Mouse (Mus musculus): ENCODE results near the gene Tcp11x2. TPM values are rescaled to one million over a fixed set of nuclear protein-coding genes. Genes with fewer than 3 reads are reported as not detected.
A peak's percentile ranks its signal among the peaks of the same experiment; 100 is the strongest.

Gene Tcp11x2
- not detected in 2 replicates for polyA plus RNA-seq (2012; rRNA removed)

- no peak for DNase-seq (ENCODE audit: low spot score)
Measured at GRCm38 (mm10) chrX:135693633-135694032, at the start of gene Tcp11x2. TSS of gene Tcp11x2 (minus strand) at chrX:135693790.

- no peak for DNase-seq (ENCODE audit: low spot score)
Measured at GRCm38 (mm10) chrX:135743056-135743355, 49.4 kb upstream of the Tcp11x2 start.

DNA sequence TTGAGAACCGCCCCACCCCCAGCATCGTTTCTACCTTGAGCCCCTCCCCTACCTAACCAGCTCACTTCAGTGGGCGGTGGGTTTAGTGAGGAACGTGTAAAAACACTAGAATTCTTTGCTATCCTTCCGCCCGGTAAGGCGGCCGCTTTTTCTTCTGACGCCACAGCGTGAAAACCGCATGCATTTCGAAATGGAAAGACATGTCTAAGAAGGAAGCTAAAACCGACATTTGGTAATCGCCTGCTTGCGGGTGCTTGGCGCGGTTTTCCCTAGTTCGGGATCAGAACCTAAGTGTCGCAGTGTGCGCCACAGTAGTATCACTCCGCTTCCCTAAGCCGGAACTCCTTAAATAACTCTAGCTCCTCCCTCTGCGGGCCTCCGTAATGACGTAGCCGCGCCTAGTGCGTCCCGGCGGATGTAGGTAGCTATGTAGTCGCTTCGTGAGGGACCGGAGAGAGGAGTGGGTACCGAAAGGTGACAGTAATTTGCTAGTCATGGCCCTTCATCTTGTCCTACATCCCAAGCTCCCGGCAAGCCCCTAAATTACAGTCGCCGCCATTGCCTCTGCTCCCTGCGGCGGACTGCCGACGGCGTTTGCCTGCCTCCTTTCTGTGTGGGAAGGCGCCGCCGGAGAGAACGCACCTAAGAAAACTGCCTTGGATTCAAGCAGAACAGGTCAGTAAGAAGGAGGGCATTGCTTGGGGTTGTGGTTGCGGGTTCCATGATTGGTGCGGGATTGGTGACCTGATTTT lies 48.9 kb upstream of the Tcp11x2 start, which contains the start of the genes Armcx5 and Gprasp1:
Gene Armcx5 (plus strand): TSS at position 430 of the 752 bp plus-strand sequence.
Gene Gprasp1 (plus strand): TSS at position 430 of the 752 bp plus-strand sequence.
- DNase-seq (ENCODE audit: low spot score) = peak; percentile 59

DNA sequence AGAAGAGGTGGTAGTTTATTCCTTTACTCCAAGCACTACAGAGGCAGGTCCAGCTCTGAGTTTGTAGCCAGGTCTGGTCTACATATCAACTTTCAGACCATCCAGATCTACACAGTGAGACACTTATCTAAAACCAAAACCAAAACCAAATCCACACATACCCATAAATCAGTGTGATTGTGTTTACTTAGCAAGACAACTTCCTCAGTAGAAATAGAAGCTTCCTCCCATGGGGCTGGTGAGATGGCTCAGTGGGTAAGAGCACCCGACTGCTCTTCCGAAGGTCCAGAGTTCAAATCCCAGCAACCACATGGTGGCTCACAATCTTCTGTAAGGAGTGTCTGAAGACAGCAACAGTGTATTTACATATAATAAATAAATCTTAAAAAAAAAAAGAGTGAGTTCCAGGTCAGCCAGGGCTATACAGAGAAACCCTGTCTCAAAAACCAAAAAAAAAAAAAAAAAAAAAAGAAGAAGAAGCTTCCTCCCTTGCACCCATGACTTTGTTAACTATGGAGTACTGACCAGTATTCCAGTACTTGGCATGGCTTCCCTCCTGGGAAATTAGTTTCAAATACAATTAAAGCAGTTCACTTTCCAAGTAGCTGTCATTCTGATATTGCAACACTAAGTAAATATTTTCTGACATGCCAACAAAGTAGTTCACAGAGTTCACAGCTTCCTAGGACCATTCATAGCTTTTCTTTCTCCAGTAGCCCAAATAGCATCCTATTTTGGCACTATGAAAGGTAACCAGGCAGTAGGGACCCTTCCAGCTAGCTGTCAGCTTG lies 45.3 kb upstream of the Tcp11x2 start:
- no peak for DNase-seq (ENCODE audit: low spot score)

DNA sequence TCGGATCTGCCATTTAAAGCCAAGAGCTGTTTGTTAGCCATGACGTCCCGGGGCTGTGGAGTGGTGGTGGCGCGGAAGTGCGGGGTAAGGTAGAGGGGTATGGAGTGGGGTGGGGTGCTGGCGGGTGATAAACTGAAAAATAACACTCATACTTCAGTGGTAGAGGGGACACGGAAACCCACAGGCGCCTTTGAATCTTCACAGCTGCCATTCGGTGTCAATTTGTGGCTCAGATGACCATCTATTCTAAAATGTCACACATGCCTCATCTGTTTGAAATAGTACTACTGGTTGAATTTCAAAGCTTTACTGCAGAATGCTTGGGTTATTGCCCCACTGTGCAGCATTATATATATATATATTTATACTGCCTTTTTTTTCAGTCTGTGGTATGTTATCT lies 31.6 kb upstream of the Tcp11x2 start, which contains the start of gene Tmsb15a:
Gene Tmsb15a (minus strand): TSS at position 101 of the 400 bp plus-strand sequence.
- DNase-seq (ENCODE audit: low spot score) = no peak

GRCm38 (mm10) chrX:135712845-135713244 lies 19.3 kb upstream of the Tcp11x2 start:
- no peak for DNase-seq (ENCODE audit: low spot score)

- DNase-seq (ENCODE audit: low spot score) = no peak
Measured at GRCm38 (mm10) chrX:135704349-135704748, 10.8 kb upstream of the Tcp11x2 start.

- DNase-seq (ENCODE audit: low spot score) = no peak
Measured at GRCm38 (mm10) chrX:135703111-135703510, 9.5 kb upstream of the Tcp11x2 start.

- DNase-seq (ENCODE audit: low spot score) = no peak
Measured at GRCm38 (mm10) chrX:135687802-135688201, 5.8 kb downstream of the Tcp11x2 start.

DNA sequence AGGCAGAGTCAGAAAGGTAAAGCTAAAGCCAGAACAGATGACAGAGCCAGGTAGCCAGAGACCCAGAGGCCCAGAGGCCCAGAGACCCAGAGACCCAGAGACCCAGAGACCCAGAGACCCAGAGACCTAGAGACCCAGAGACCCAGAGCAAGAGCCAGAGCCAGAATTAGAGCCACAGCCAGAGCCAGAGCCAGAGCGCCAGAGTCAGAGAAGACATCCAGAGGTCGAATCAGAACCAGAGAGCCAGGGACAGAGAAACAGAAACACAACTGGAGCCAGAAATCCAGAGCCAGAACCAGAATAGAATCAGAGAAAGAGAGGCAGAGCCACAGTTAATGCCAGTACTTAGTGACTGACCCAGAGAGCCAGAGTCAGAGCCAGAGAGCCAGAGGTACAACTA lies 11.7 kb downstream of the Tcp11x2 start:
- DNase-seq (ENCODE audit: low spot score) = no peak

- DNase-seq (ENCODE audit: low spot score) = no peak
Measured at GRCm38 (mm10) chrX:135652173-135652772, 41.3 kb downstream of the Tcp11x2 start.

DNA sequence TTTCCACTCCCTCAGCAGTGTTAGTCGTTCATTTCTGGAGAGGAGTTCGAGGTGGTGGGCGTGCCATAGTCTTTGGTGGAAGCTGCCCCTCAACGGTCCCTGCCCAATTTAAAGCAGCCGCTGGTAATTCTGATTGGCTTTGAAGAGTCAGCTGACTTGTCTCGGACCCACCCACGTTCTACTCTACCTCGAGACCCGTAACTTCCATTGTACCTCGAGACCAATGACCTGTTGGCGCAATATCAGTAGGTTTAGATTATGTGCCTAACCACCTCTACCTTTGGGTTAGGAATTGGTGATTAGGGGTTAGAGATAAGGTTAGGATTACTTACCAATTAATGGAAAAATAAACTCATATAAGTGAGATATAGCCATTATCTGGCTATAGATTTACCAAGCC lies 66.0 kb downstream of the Tcp11x2 start, which contains the start of gene Prame:
Gene Prame (minus strand): TSS at position 101 of the 400 bp plus-strand sequence.
- DNase-seq (ENCODE audit: low spot score) = no peak

Other genes starting within 250 kb of the Tcp11x2 start
- gene AV320801, start 199.2 kb downstream of the Tcp11x2 start, polyA plus RNA-seq (2012; rRNA removed) = not detected in 2 replicates
- gene Nxf7, start 95.0 kb downstream of the Tcp11x2 start, polyA plus RNA-seq (2012; rRNA removed) = 0.22 and 0.34 TPM in 2 replicates
- not detected in 2 replicates for gene Prame, start 66.1 kb downstream of the Tcp11x2 start, polyA plus RNA-seq (2012; rRNA removed)
- not detected in 2 replicates for gene Tmsb15a, start 31.5 kb upstream of the Tcp11x2 start, polyA plus RNA-seq (2012; rRNA removed)
- 8.1 and 8.6 TPM in 2 replicates for gene Armcx5, start 48.9 kb upstream of the Tcp11x2 start, polyA plus RNA-seq (2012; rRNA removed)
- 25.0 and 26.2 TPM in 2 replicates for gene Gprasp1, start 48.9 kb upstream of the Tcp11x2 start, polyA plus RNA-seq (2012; rRNA removed)
- 13.4 and 14.1 TPM in 2 replicates for gene Bhlhb9, start 103.8 kb upstream of the Tcp11x2 start, polyA plus RNA-seq (2012; rRNA removed)
- gene Gprasp2, start 145.2 kb upstream of the Tcp11x2 start, polyA plus RNA-seq (2012; rRNA removed) = 6.3 and 7.6 TPM in 2 replicates